Mouse (Mus musculus): Measurements from ENCODE around the gene Glipr1l3.
A peak's percentile ranks its signal among the peaks of the same experiment; 100 is the strongest.
"Not testable (repeated sequence)": the region's sequence is repeated elsewhere in the genome, so short reads cannot be mapped to it uniquely, and the experiment has no call there.

Glipr1l3 gene

GRCm38 (mm10) chr10:112159882-112160560 lies at the start of gene Glipr1l3:
Gene Glipr1l3 (minus strand): TSS chr10:112160327.
- peak; percentile 8 to 30 for DNase-seq (ENCODE audit: low spot score in 2 of 2)

GRCm38 (mm10) chr10:112203463-112203862 lies 43.3 kb upstream of the Glipr1l3 start:
- DNase-seq (ENCODE audit: low spot score in 2 of 2), result no peak

- DNase-seq (ENCODE audit: low spot score in 2 of 2), result not testable (repeated sequence)
Observed at GRCm38 (mm10) chr10:112193919-112194318, 33.8 kb upstream of the Glipr1l3 start.

GRCm38 (mm10) chr10:112177027-112177426 lies 16.9 kb upstream of the Glipr1l3 start:
- DNase-seq (ENCODE audit: low spot score in 2 of 2), result not testable (repeated sequence)

- DNase-seq (ENCODE audit: low spot score in 2 of 2), result no peak
Observed at GRCm38 (mm10) chr10:112163168-112163766, 3.1 kb upstream of the Glipr1l3 start, which contains the start of gene Caps2. Gene Caps2 (plus strand): TSS chr10:112163621.

GRCm38 (mm10) chr10:112139834-112140233 lies 20.3 kb downstream of the Glipr1l3 start:
- no peak for DNase-seq (ENCODE audit: low spot score in 2 of 2)

GRCm38 (mm10) chr10:112138871-112139430 lies 21.2 kb downstream of the Glipr1l3 start:
- DNase-seq (ENCODE audit: low spot score in 2 of 2), result no peak

GRCm38 (mm10) chr10:112138050-112138870 lies 21.9 kb downstream of the Glipr1l3 start:
- DNase-seq (ENCODE audit: low spot score in 2 of 2), result no peak

- no peak for DNase-seq (ENCODE audit: low spot score in 2 of 2)
Observed at GRCm38 (mm10) chr10:112132194-112132593, 27.9 kb downstream of the Glipr1l3 start.

- not testable (repeated sequence) for DNase-seq (ENCODE audit: low spot score in 2 of 2)
Observed at GRCm38 (mm10) chr10:112127682-112128230, 32.4 kb downstream of the Glipr1l3 start.

GRCm38 (mm10) chr10:112125090-112125489 lies 35.0 kb downstream of the Glipr1l3 start:
- DNase-seq (ENCODE audit: low spot score in 2 of 2), result not testable (repeated sequence)

GRCm38 (mm10) chr10:112110401-112110800 lies 49.7 kb downstream of the Glipr1l3 start:
- no peak for DNase-seq (ENCODE audit: low spot score in 2 of 2)

- peak; percentile 9 to 44 for DNase-seq (ENCODE audit: low spot score in 2 of 2)
Observed at GRCm38 (mm10) chr10:112105785-112106184, 54.3 kb downstream of the Glipr1l3 start.
